In genomic region chr5:24455076-24455475, GRCm38 (mm10) we compare ENCODE assay signal across 8 mouse cellular contexts. TPM values are rescaled to one million over a fixed set of nuclear protein-coding genes. Genes with fewer than 3 reads are reported as not detected.
DNase-seq lines count a peak whose midpoint lies in the region; ATAC-seq lines count a peak whose summit lies in the region.

No protein-coding gene starts in this region.

- no peak for DNase-seq in kidney, postnatal 14 days
- DNase-seq in NIH3T3 (ENCODE audit: low read depth) = peak; percentile 74
- DNase-seq in forebrain, embryonic 14.5 days (ENCODE audit: low spot score) = no peak
- no peak for DNase-seq in urinary bladder, postnatal 36 days (ENCODE audit: low spot score in 2 of 2)
- DNase-seq in cerebellum, postnatal 14 days = no peak

- peaks cover 27% of the 10 kb centered on the region for H3K4me1 ChIP-seq in kidney, embryonic 14.5 days (ENCODE audit: control insufficient read depth, insufficient read depth, low read length)
- peaks cover 37% of the 10 kb centered on the region for H3K4me1 ChIP-seq in forebrain, embryonic 14.5 days (ENCODE audit: control insufficient read depth, insufficient read depth, low read length)
- peaks cover 46% of the 10 kb centered on the region for H3K4me1 ChIP-seq in midbrain, embryonic 12.5 days

- peak overlapping the region; percentile 27; the same call in 1 of the 2 replicates for H3K27ac ChIP-seq in kidney, embryonic 14.5 days (ENCODE audit: low read depth, low read length)
- peak overlapping the region; percentile 18; the same call in 1 of the 2 replicates for H3K27ac ChIP-seq in forebrain, embryonic 14.5 days (ENCODE audit: low read depth, low read length)
- peak overlapping the region; percentile 96; the same call in 1 of the 2 replicates for H3K27ac ChIP-seq in midbrain, embryonic 12.5 days (replicated peaks)

- H3K27me3 ChIP-seq in kidney, embryonic 14.5 days (ENCODE audit: control insufficient read depth, insufficient read depth, low read length) = no peaks in the 10 kb centered on the region
- H3K27me3 ChIP-seq in forebrain, embryonic 14.5 days (replicated peaks; ENCODE audit: control insufficient read depth, insufficient read depth, low read length) = no peaks in the 10 kb centered on the region
- H3K27me3 ChIP-seq in midbrain, embryonic 12.5 days = 0 out of 2 replicates have a peak, but pooled peaks cover 2% of the 10 kb centered on the region

- no peak for ATAC-seq in kidney, embryonic 14.5 days (ENCODE audit: low FRiP score, low TSS enrichment)
- ATAC-seq in forebrain, embryonic 14.5 days = no peak
- ATAC-seq in midbrain, embryonic 12.5 days (ENCODE audit: low FRiP score, low read depth) = no peak
- ATAC-seq in inflammation-experienced regulatory T-cells, adult 6 months = no peak

- WGBS in kidney, embryonic 14.5 days = 77% methylated on average over 3 of the region's 3 CpGs
- 68% methylated on average over 3 of the region's 3 CpGs for WGBS in forebrain, embryonic 14.5 days
- 73% methylated on average over 3 of the region's 3 CpGs for WGBS in midbrain, embryonic 12.5 days

- no peak overlapping the region; the same call in 1 of the 2 replicates for H3K9ac ChIP-seq in kidney, embryonic 14.5 days (ENCODE audit: low read depth, low read length)
- peak overlapping the region; percentile 52 for H3K9ac ChIP-seq in forebrain, embryonic 14.5 days (ENCODE audit: low read length)
- H3K9ac ChIP-seq in midbrain, embryonic 12.5 days (replicated peaks) = peak overlapping the region; percentile 25

- no peak overlapping the region for H3K4me2 ChIP-seq in kidney, embryonic 14.5 days (replicated peaks; ENCODE audit: low read depth, low read length)
- peak overlapping the region; percentile 99; the same call in 1 of the 2 replicates for H3K4me2 ChIP-seq in forebrain, embryonic 14.5 days (ENCODE audit: low read length)
- peak overlapping the region; percentile 99 for H3K4me2 ChIP-seq in midbrain, embryonic 12.5 days (replicated peaks)

- no peaks in the 10 kb centered on the region for H3K9me3 ChIP-seq in kidney, embryonic 14.5 days (ENCODE audit: control insufficient read depth, low read length)
- no peaks in the 10 kb centered on the region for H3K9me3 ChIP-seq in forebrain, embryonic 14.5 days (replicated peaks; ENCODE audit: control insufficient read depth, low read length)
- H3K9me3 ChIP-seq in midbrain, embryonic 12.5 days = no peaks in the 10 kb centered on the region

- no peak overlapping the region for H3K4me3 ChIP-seq in kidney, embryonic 14.5 days (ENCODE audit: low read length)
- no peak overlapping the region for H3K4me3 ChIP-seq in forebrain, embryonic 14.5 days (ENCODE audit: low read depth, low read length)
- peak overlapping the region; percentile 13; the same call in 1 of the 2 replicates for H3K4me3 ChIP-seq in midbrain, embryonic 12.5 days

- H3K36me3 ChIP-seq in kidney, embryonic 14.5 days (ENCODE audit: control insufficient read depth, insufficient read depth, low read length) = peaks cover 3% of the 10 kb centered on the region
- peaks cover 4% of the 10 kb centered on the region for H3K36me3 ChIP-seq in forebrain, embryonic 14.5 days (ENCODE audit: control insufficient read depth, insufficient read depth, low read length)
- peaks cover 20% of the 10 kb centered on the region for H3K36me3 ChIP-seq in midbrain, embryonic 12.5 days

RNA-seq across cellular contexts. Expression of gene Agap3, which starts 3.1 kb away (rescaled TPM):
- polyA plus RNA-seq in kidney, embryonic 14.5 days (2014; fragmentation: Nextera tagmentation; extraction: Ambion mirVana) = 19.7 and 24.7 TPM in 2 replicates
- 47.5 and 49.5 TPM in 2 replicates for polyA plus RNA-seq in forebrain, embryonic 14.5 days (2014; fragmentation: Nextera tagmentation; extraction: Ambion mirVana)
- polyA plus RNA-seq in midbrain, embryonic 12.5 days (2016; fragmentation: Nextera tagmentation; extraction: Ambion mirVana) = 60.4 and 64.6 TPM in 2 replicates
- 1 to 10 TPM; 5.4 to 9.7 (median 7.5) TPM for polyA plus RNA-seq in inflammation-experienced regulatory T-cells, adult 6 months (2017; shearing (Covaris generic))

RNA-seq across cellular contexts. Expression of gene Tmub1, which starts 7.4 kb away (rescaled TPM):
- 23.8 and 25.7 TPM in 2 replicates for polyA plus RNA-seq in kidney, embryonic 14.5 days (2014; fragmentation: Nextera tagmentation; extraction: Ambion mirVana)
- polyA plus RNA-seq in forebrain, embryonic 14.5 days (2014; fragmentation: Nextera tagmentation; extraction: Ambion mirVana) = 45.5 and 47.5 TPM in 2 replicates
- 31.8 and 35.4 TPM in 2 replicates for polyA plus RNA-seq in midbrain, embryonic 12.5 days (2016; fragmentation: Nextera tagmentation; extraction: Ambion mirVana)
- 10 to 100 TPM; 50.9 to 68.9 (median 59.0) TPM for polyA plus RNA-seq in inflammation-experienced regulatory T-cells, adult 6 months (2017; shearing (Covaris generic))

RNA-seq across cellular contexts. Expression of gene Fastk, which starts 10.0 kb away (rescaled TPM):
- polyA plus RNA-seq in kidney, embryonic 14.5 days (2014; fragmentation: Nextera tagmentation; extraction: Ambion mirVana) = 104 and 105 TPM in 2 replicates
- polyA plus RNA-seq in forebrain, embryonic 14.5 days (2014; fragmentation: Nextera tagmentation; extraction: Ambion mirVana) = 89.3 and 94.3 TPM in 2 replicates
- 102 and 116 TPM in 2 replicates for polyA plus RNA-seq in midbrain, embryonic 12.5 days (2016; fragmentation: Nextera tagmentation; extraction: Ambion mirVana)
- 10 to 100 TPM; 32.1 to 63.3 (median 63.0) TPM for polyA plus RNA-seq in inflammation-experienced regulatory T-cells, adult 6 months (2017; shearing (Covaris generic))

RNA-seq across cellular contexts. Expression of gene Slc4a2, which starts 31.4 kb away (rescaled TPM):
- 21.6 and 26.8 TPM in 2 replicates for polyA plus RNA-seq in kidney, embryonic 14.5 days (2014; fragmentation: Nextera tagmentation; extraction: Ambion mirVana)
- polyA plus RNA-seq in forebrain, embryonic 14.5 days (2014; fragmentation: Nextera tagmentation; extraction: Ambion mirVana) = 11.5 and 14.6 TPM in 2 replicates
- polyA plus RNA-seq in midbrain, embryonic 12.5 days (2016; fragmentation: Nextera tagmentation; extraction: Ambion mirVana) = 32.7 and 35.7 TPM in 2 replicates
- polyA plus RNA-seq in inflammation-experienced regulatory T-cells, adult 6 months (2017; shearing (Covaris generic)) = 10 to 100 TPM; 11.4 to 17.1 (median 12.4) TPM

RNA-seq across cellular contexts. Expression of gene Cdk5, which starts 31.7 kb away (rescaled TPM):
- polyA plus RNA-seq in kidney, embryonic 14.5 days (2014; fragmentation: Nextera tagmentation; extraction: Ambion mirVana) = 45.5 and 60.2 TPM in 2 replicates
- polyA plus RNA-seq in forebrain, embryonic 14.5 days (2014; fragmentation: Nextera tagmentation; extraction: Ambion mirVana) = 106 and 113 TPM in 2 replicates
- 64.1 and 76.9 TPM in 2 replicates for polyA plus RNA-seq in midbrain, embryonic 12.5 days (2016; fragmentation: Nextera tagmentation; extraction: Ambion mirVana)
- polyA plus RNA-seq in inflammation-experienced regulatory T-cells, adult 6 months (2017; shearing (Covaris generic)) = 10 to 100 TPM; 47.6 to 66.2 (median 62.8) TPM

Comparison
In these comparisons a context has a peak if more than half of its experiments do, and no peak if none do; other contexts are left out.
1. H3K27ac ChIP-seq: peak in every context shown above with its lines; median percentile 96 in midbrain, embryonic 12.5 days; 27 in kidney, embryonic 14.5 days; 18 in forebrain, embryonic 14.5 days.